In genomic region chr5:149823821-149824220, GRCm38 (mm10) we compare ENCODE assay signal across 25 mouse cellular contexts.
DNase-seq lines count a peak whose midpoint lies in the region; ATAC-seq and TF ChIP-seq lines count a peak whose summit lies in the region.
"Had no signal": no experiment of that assay in that cellular context is flagged by ENCODE, and none has a peak within 500 bp of the region (broad histone marks: within the 10 kb centered on the region; RNA-seq: fewer than 3 reads in every experiment).

No protein-coding gene starts in this region.

- no peaks in the 10 kb centered on the region for H3K36me3 ChIP-seq in hindbrain, embryonic 10.5 days
- H3K36me3 ChIP-seq in hindbrain, embryonic 12.5 days, result no peaks in the 10 kb centered on the region
- no peaks in the 10 kb centered on the region for H3K36me3 ChIP-seq in kidney, embryonic 15.5 days
- H3K36me3 ChIP-seq in kidney, postnatal 0 days (ENCODE audit: insufficient read depth, low read length), result no peaks in the 10 kb centered on the region
- H3K36me3 ChIP-seq: embryonic facial prominence, embryonic 10.5 days; embryonic facial prominence, embryonic 12.5 days; G1E had no signal

- no peak for DNase-seq in hindbrain, embryonic 10.5 days (ENCODE audit: low spot score)
- no peak for DNase-seq in kidney, postnatal 25 days
- peak; percentile 50 for DNase-seq in kidney, postnatal 0 days (ENCODE audit: low spot score)
- no peak for DNase-seq in kidney, postnatal 14 days
- DNase-seq in ovary, postnatal 36 days (ENCODE audit: low spot score), result peak; percentile 12
- DNase-seq in ovary, postnatal 14 days (ENCODE audit: low spot score), result no peak
- DNase-seq: adrenal gland, adult 8-10 months; adrenal gland, postnatal 14 days; adrenal gland, postnatal 36 days; B cell, adult 2 months; cerebellum, adult 11-12 months; cerebellum, adult 2 months; cerebellum, adult 9-10 months; cerebellum, postnatal 10 days; cerebellum, postnatal 25 days had no signal

- WGBS in hindbrain, embryonic 10.5 days, result 82% methylated on average over 9 of the region's 9 CpGs
- 77% methylated on average over 9 of the region's 9 CpGs for WGBS in hindbrain, embryonic 12.5 days
- 49% methylated on average over 9 of the region's 9 CpGs for WGBS in kidney, embryonic 15.5 days
- WGBS in kidney, postnatal 0 days, result 51% methylated on average over 9 of the region's 9 CpGs

- no peaks in the 10 kb centered on the region for H3K9me3 ChIP-seq in hindbrain, embryonic 10.5 days
- H3K9me3 ChIP-seq in hindbrain, embryonic 12.5 days (replicated peaks), result no peaks in the 10 kb centered on the region
- H3K9me3 ChIP-seq in kidney, embryonic 15.5 days (replicated peaks), result no peaks in the 10 kb centered on the region
- no peaks in the 10 kb centered on the region for H3K9me3 ChIP-seq in kidney, postnatal 0 days (replicated peaks; ENCODE audit: low read length)
- H3K9me3 ChIP-seq: embryonic facial prominence, embryonic 10.5 days; embryonic facial prominence, embryonic 12.5 days; forebrain, embryonic 13.5 days had no signal

- H3K27me3 ChIP-seq in hindbrain, embryonic 10.5 days (ENCODE audit: insufficient read depth, poor library complexity, severe bottlenecking), result no peaks in the 10 kb centered on the region
- no peaks in the 10 kb centered on the region for H3K27me3 ChIP-seq in hindbrain, embryonic 12.5 days
- no peaks in the 10 kb centered on the region for H3K27me3 ChIP-seq in kidney, embryonic 15.5 days
- no peaks in the 10 kb centered on the region for H3K27me3 ChIP-seq in kidney, postnatal 0 days (ENCODE audit: insufficient read depth, low read length)
- H3K27me3 ChIP-seq: CH12.LX; embryonic facial prominence, embryonic 12.5 days; forebrain, embryonic 13.5 days had no signal

- TF ChIP-seq CTCF in kidney, postnatal 0 days (IDR thresholded peaks at IDR 0.05; ENCODE audit: low read depth), result no peak

- 0 out of 2 replicates have a peak overlapping the region, but pooled peaks have one; percentile 23 for H3K27ac ChIP-seq in hindbrain, embryonic 10.5 days
- H3K27ac ChIP-seq in hindbrain, embryonic 12.5 days, result no peak overlapping the region
- no peak overlapping the region for H3K27ac ChIP-seq in kidney, embryonic 15.5 days
- no peak overlapping the region for H3K27ac ChIP-seq in kidney, postnatal 0 days
- H3K27ac ChIP-seq: embryonic facial prominence, embryonic 10.5 days; embryonic facial prominence, embryonic 12.5 days; forebrain, embryonic 13.5 days had no signal

- ATAC-seq in hindbrain, embryonic 12.5 days (ENCODE audit: low FRiP score), result no peak
- peak; percentile 58; the same call in 1 of the 2 replicates for ATAC-seq in kidney, embryonic 15.5 days (replicated peaks; ENCODE audit: low FRiP score)
- ATAC-seq in kidney, postnatal 0 days (replicated peaks; ENCODE audit: low FRiP score, low read depth), result peak; percentile 33; the same call in 1 of the 2 replicates
- ATAC-seq: activated CD4-positive, CD25-positive, alpha-beta regulatory T cell, adult 4 months; CD4-positive, CD25-positive, alpha-beta regulatory T cell, adult 4 months; forebrain, embryonic 13.5 days; Patski had no signal

- peaks cover 22% of the 10 kb centered on the region for H3K4me1 ChIP-seq in hindbrain, embryonic 10.5 days (replicated peaks)
- peaks cover under 1% of the 10 kb centered on the region for H3K4me1 ChIP-seq in hindbrain, embryonic 12.5 days
- H3K4me1 ChIP-seq in kidney, embryonic 15.5 days, result peaks cover 5% of the 10 kb centered on the region; the same call in 1 of the 2 replicates
- no peaks in the 10 kb centered on the region for H3K4me1 ChIP-seq in kidney, postnatal 0 days (replicated peaks; ENCODE audit: insufficient read depth, low read length)
- H3K4me1 ChIP-seq: embryonic facial prominence, embryonic 12.5 days; forebrain, embryonic 13.5 days had no signal

- no peak overlapping the region for H3K4me2 ChIP-seq in hindbrain, embryonic 12.5 days (replicated peaks)
- H3K4me2 ChIP-seq in kidney, embryonic 15.5 days, result no peak overlapping the region
- no peak overlapping the region for H3K4me2 ChIP-seq in kidney, postnatal 0 days (ENCODE audit: low read length)
- H3K4me2 ChIP-seq: embryonic facial prominence, embryonic 12.5 days; forebrain, embryonic 13.5 days had no signal

- H3K4me3 ChIP-seq in hindbrain, embryonic 10.5 days, result no peak overlapping the region
- no peak overlapping the region for H3K4me3 ChIP-seq in hindbrain, embryonic 12.5 days
- H3K4me3 ChIP-seq in kidney, embryonic 15.5 days (replicated peaks), result no peak overlapping the region
- H3K4me3 ChIP-seq in kidney, postnatal 0 days (replicated peaks; ENCODE audit: low read depth, low read length), result no peak overlapping the region
- H3K4me3 ChIP-seq: embryonic facial prominence, embryonic 10.5 days; embryonic facial prominence, embryonic 12.5 days; forebrain, embryonic 13.5 days had no signal

- H3K9ac ChIP-seq in hindbrain, embryonic 12.5 days, result no peak overlapping the region
- no peak overlapping the region for H3K9ac ChIP-seq in kidney, embryonic 15.5 days
- H3K9ac ChIP-seq in kidney, postnatal 0 days (ENCODE audit: low read depth, low read length), result no peak overlapping the region
- H3K9ac ChIP-seq: embryonic facial prominence, embryonic 12.5 days; forebrain, embryonic 13.5 days had no signal

Comparison
In these comparisons a context has a peak if more than half of its experiments do, and no peak if none do; other contexts are left out.
1. DNase-seq: peak in kidney, postnatal 0 days (single experiment) and ovary, postnatal 36 days (single experiment); none in hindbrain, embryonic 10.5 days (single experiment), kidney, postnatal 25 days (0 of 2), kidney, postnatal 14 days (single experiment) and ovary, postnatal 14 days (single experiment).